Mouse (Mus musculus) neural tube, embryonic 13.5 days (tissue): Measurements from ENCODE around the gene Rbl1. TPM values are rescaled to one million over a fixed set of nuclear protein-coding genes. Genes with fewer than 3 reads are reported as not detected.
A peak's percentile ranks its signal among the peaks of the same experiment; 100 is the strongest.

ENCODE experiments used
- ATAC-seq: fragments of 200-750 bp; cut with Nextera tagmentation; 2 replicates; pipeline ENCODE4 v1.8.0; 2017; ENCODE audit warnings: low read depth, mild to moderate bottlenecking, moderate TSS enrichment, moderate library complexity
- H3K27ac ChIP-seq: fragments of 300-500 bp; sonication (generic); replicated peaks from 2 replicates; pipeline ENCODE4 v1.5.1; 2015; ENCODE audit warnings: moderate library complexity, mild to moderate bottlenecking, inconsistent platforms
- H3K27me3 ChIP-seq: fragments of 300-500 bp; sonication (generic); 2 replicates; pipeline ENCODE4 v1.6.1; 2015; ENCODE audit warnings: mild to moderate bottlenecking, inconsistent platforms
- H3K36me3 ChIP-seq: fragments of 300-500 bp; sonication (generic); 2 replicates; pipeline ENCODE4 v1.6.1; 2015; ENCODE audit warnings: mild to moderate bottlenecking, inconsistent platforms
- H3K4me1 ChIP-seq: fragments of 300-500 bp; sonication (generic); replicated peaks from 2 replicates; pipeline ENCODE4 v1.6.1; 2015; ENCODE audit warnings: inconsistent platforms
- H3K4me2 ChIP-seq: fragments of 300-500 bp; sonication (generic); 2 replicates; pipeline ENCODE4 v1.6.1; 2015; ENCODE audit warnings: inconsistent platforms, mild to moderate bottlenecking, moderate library complexity
- H3K4me3 ChIP-seq: fragments of 300-500 bp; sonication (generic); 2 replicates; pipeline ENCODE4 v1.5.1; 2015; ENCODE audit warnings: mild to moderate bottlenecking, inconsistent platforms
- H3K9ac ChIP-seq: fragments of 300-500 bp; sonication (generic); 2 replicates; pipeline ENCODE4 v1.6.1; 2015; ENCODE audit warnings: moderate library complexity, mild to moderate bottlenecking, inconsistent platforms
- H3K9me3 ChIP-seq: fragments of 300-500 bp; sonication (generic); 2 replicates; pipeline ENCODE4 v1.6.1; 2016; ENCODE audit warnings: inconsistent platforms
- WGBS: fragments of 180-500 bp; shearing (Covaris S2); methylation state at CpG from one replicate; pipeline ENCODE4 v1.1.7; 2015; 5-methylcytosine and 5-hydroxymethylcytosine counted together
- polyA plus RNA-seq: library from polyadenylated mRNA; unstranded; fragments of >200 nt; fragmentation: Nextera tagmentation; extraction: Ambion mirVana; gene quantifications from 2 replicates; pipeline ENCODE4 v1.2.1, GENCODE M21; 2015

Rbl1 gene
- polyA plus RNA-seq, 1 experiment from 2014 or later: 6.5 TPM

GRCm38 (mm10) chr2:157129601-157130164 is 74.7 kb downstream of the Rbl1 start:
- H3K4me1 ChIP-seq: peaks cover 15% of the 10 kb centered on the region
- H3K4me3 ChIP-seq: no peak overlapping the region
- ATAC-seq: no peak
- no peaks in the 10 kb centered on the region for H3K9me3 ChIP-seq
- H3K4me2 ChIP-seq: no peak overlapping the region
- no peaks in the 10 kb centered on the region for H3K27me3 ChIP-seq
- 82% methylated on average over 11 of the region's 11 CpGs for WGBS
- H3K9ac ChIP-seq: no peak overlapping the region
- peaks cover 6% of the 10 kb centered on the region; the same call in 1 of the 2 replicates for H3K36me3 ChIP-seq
- H3K27ac ChIP-seq: no peak overlapping the region

- Histone ChIP-seq H3K9ac (no peak overlapping the region), H3K4me1 (peaks cover 9% of the 10 kb centered on the region), H3K9me3 (no peaks in the 10 kb centered on the region), H3K4me3 (no peak overlapping the region), H3K27ac (no peak overlapping the region), H3K4me2 (no peak overlapping the region), H3K36me3 (peaks cover 6% of the 10 kb centered on the region; the same call in 1 of the 2 replicates), H3K27me3 (no peaks in the 10 kb centered on the region)
- 84% methylated on average over 4 of the region's 4 CpGs for WGBS
- no peak for ATAC-seq
These were observed 75.2 kb downstream of the Rbl1 start for GRCm38 (mm10) chr2:157129096-157129495.

GRCm38 (mm10) chr2:157128072-157128471 is 76.3 kb downstream of the Rbl1 start:
- H3K9me3 ChIP-seq: no peaks in the 10 kb centered on the region
- no peak overlapping the region for H3K9ac ChIP-seq
- no peak for ATAC-seq
- H3K4me1 ChIP-seq: 0 out of 2 replicates have a peak, but pooled peaks cover under 1% of the 10 kb centered on the region
- H3K27me3 ChIP-seq: no peaks in the 10 kb centered on the region
- no peak overlapping the region for H3K4me3 ChIP-seq
- no peak overlapping the region for H3K27ac ChIP-seq
- H3K4me2 ChIP-seq: no peak overlapping the region
- H3K36me3 ChIP-seq: peaks cover 6% of the 10 kb centered on the region; the same call in 1 of the 2 replicates
- 77% methylated on average over 4 of the region's 4 CpGs for WGBS

- H3K4me3 ChIP-seq: no peak overlapping the region
- peaks cover 6% of the 10 kb centered on the region; the same call in 1 of the 2 replicates for H3K36me3 ChIP-seq
- WGBS: 88% methylated on average over 3 of the region's 3 CpGs
- H3K9ac ChIP-seq: no peak overlapping the region
- ATAC-seq: no peak
- H3K4me2 ChIP-seq: no peak overlapping the region
- H3K9me3 ChIP-seq: no peaks in the 10 kb centered on the region
- no peak overlapping the region for H3K27ac ChIP-seq
- no peaks in the 10 kb centered on the region for H3K4me1 ChIP-seq
- no peaks in the 10 kb centered on the region for H3K27me3 ChIP-seq
These were observed 77.0 kb downstream of the Rbl1 start for GRCm38 (mm10) chr2:157127370-157127769.

GRCm38 (mm10) chr2:157125246-157125645 is 79.1 kb downstream of the Rbl1 start:
- no peak overlapping the region for H3K27ac ChIP-seq

GRCm38 (mm10) chr2:157121766-157122165 is 82.6 kb downstream of the Rbl1 start:
- Histone ChIP-seq H3K27ac (no peak overlapping the region), H3K4me1 (no peaks in the 10 kb centered on the region), H3K4me3 (no peak overlapping the region), H3K36me3 (peaks cover 27% of the 10 kb centered on the region), H3K9me3 (no peaks in the 10 kb centered on the region), H3K9ac (no peak overlapping the region), H3K27me3 (no peaks in the 10 kb centered on the region), H3K4me2 (no peak overlapping the region)
- ATAC-seq: no peak
- WGBS: 92% methylated on average over 8 of the region's 8 CpGs

More at GRCm38 (mm10) chr2:157125246-157125645, 79.1 kb downstream of the Rbl1 start:
- WGBS: 87% methylated on average over 3 of the region's 3 CpGs
- no peak overlapping the region for H3K4me2 ChIP-seq
- ATAC-seq: no peak
- no peaks in the 10 kb centered on the region for H3K4me1 ChIP-seq
- no peaks in the 10 kb centered on the region for H3K27me3 ChIP-seq
- H3K4me3 ChIP-seq: no peak overlapping the region
- no peak overlapping the region for H3K9ac ChIP-seq
- H3K36me3 ChIP-seq: peaks cover 17% of the 10 kb centered on the region
- no peaks in the 10 kb centered on the region for H3K9me3 ChIP-seq

- no peaks in the 10 kb centered on the region for H3K9me3 ChIP-seq
- H3K27ac ChIP-seq: no peak overlapping the region
- H3K27me3 ChIP-seq: no peaks in the 10 kb centered on the region
- no peak for ATAC-seq
- no peak overlapping the region for H3K9ac ChIP-seq
- no peak overlapping the region for H3K4me3 ChIP-seq
- H3K36me3 ChIP-seq: peaks cover 27% of the 10 kb centered on the region
- no peak overlapping the region for H3K4me2 ChIP-seq
- WGBS: 82% methylated on average over 3 of the region's 3 CpGs
- H3K4me1 ChIP-seq: no peaks in the 10 kb centered on the region
These were observed 85.3 kb downstream of the Rbl1 start for GRCm38 (mm10) chr2:157119075-157119474.

- ATAC-seq: no peak
- Histone ChIP-seq H3K4me1 (no peaks in the 10 kb centered on the region), H3K27me3 (no peaks in the 10 kb centered on the region), H3K9me3 (no peaks in the 10 kb centered on the region), H3K4me2 (no peak overlapping the region), H3K36me3 (peaks cover 32% of the 10 kb centered on the region), H3K27ac (no peak overlapping the region), H3K9ac (no peak overlapping the region), H3K4me3 (no peak overlapping the region)
- WGBS: 92% methylated on average over 4 of the region's 4 CpGs
These were observed 85.8 kb downstream of the Rbl1 start for GRCm38 (mm10) chr2:157118556-157118955.

GRCm38 (mm10) chr2:157116964-157117363 is 87.4 kb downstream of the Rbl1 start:
- Histone ChIP-seq H3K4me1 (no peaks in the 10 kb centered on the region), H3K4me2 (no peak overlapping the region), H3K27ac (no peak overlapping the region), H3K27me3 (no peaks in the 10 kb centered on the region), H3K36me3 (peaks cover 44% of the 10 kb centered on the region), H3K4me3 (no peak overlapping the region), H3K9ac (no peak overlapping the region), H3K9me3 (no peaks in the 10 kb centered on the region)
- no peak for ATAC-seq
- WGBS: 24% methylated on average over 3 of the region's 3 CpGs

- Histone ChIP-seq H3K4me2 (no peak overlapping the region), H3K27me3 (no peaks in the 10 kb centered on the region), H3K27ac (no peak overlapping the region), H3K4me1 (no peaks in the 10 kb centered on the region), H3K9me3 (no peaks in the 10 kb centered on the region), H3K9ac (no peak overlapping the region), H3K36me3 (peaks cover 49% of the 10 kb centered on the region), H3K4me3 (no peak overlapping the region)
- no peak for ATAC-seq
- 91% methylated on average over 4 of the region's 4 CpGs for WGBS
These were observed 96.1 kb downstream of the Rbl1 start for GRCm38 (mm10) chr2:157108236-157108635.

GRCm38 (mm10) chr2:157104454-157104853 is 99.9 kb downstream of the Rbl1 start:
- Histone ChIP-seq H3K9ac (no peak overlapping the region), H3K36me3 (peaks cover 51% of the 10 kb centered on the region), H3K4me1 (no peaks in the 10 kb centered on the region), H3K27ac (no peak overlapping the region), H3K4me3 (no peak overlapping the region), H3K9me3 (no peaks in the 10 kb centered on the region), H3K27me3 (no peaks in the 10 kb centered on the region), H3K4me2 (no peak overlapping the region)
- ATAC-seq: no peak
- 76% methylated on average over 8 of the region's 8 CpGs for WGBS

- no peak overlapping the region for H3K4me3 ChIP-seq
- H3K27me3 ChIP-seq: no peaks in the 10 kb centered on the region
- H3K9ac ChIP-seq: no peak overlapping the region
- ATAC-seq: 0 out of 2 replicates have a peak, but pooled peaks have one; percentile 32
- H3K36me3 ChIP-seq: peaks cover 40% of the 10 kb centered on the region
- no peak overlapping the region for H3K4me2 ChIP-seq
- no peaks in the 10 kb centered on the region for H3K4me1 ChIP-seq
- no peak overlapping the region for H3K27ac ChIP-seq
- H3K9me3 ChIP-seq: no peaks in the 10 kb centered on the region
- WGBS: 50% methylated on average over 2 of the region's 2 CpGs
These were observed 102.1 kb downstream of the Rbl1 start for GRCm38 (mm10) chr2:157102256-157102655.

GRCm38 (mm10) chr2:157101650-157102049 is 102.7 kb downstream of the Rbl1 start:
- Histone ChIP-seq H3K27me3 (no peaks in the 10 kb centered on the region), H3K4me3 (no peak overlapping the region), H3K9me3 (no peaks in the 10 kb centered on the region), H3K36me3 (peaks cover 35% of the 10 kb centered on the region), H3K27ac (no peak overlapping the region), H3K9ac (no peak overlapping the region), H3K4me1 (no peaks in the 10 kb centered on the region), H3K4me2 (no peak overlapping the region)
- WGBS: 99% methylated on average over 9 of the region's 9 CpGs
- ATAC-seq: no peak
